Mouse (Mus musculus): ENCODE data around the gene Xbp1.
"Not testable (repeated sequence)": the region's sequence is repeated elsewhere in the genome, so short reads cannot be mapped to it uniquely, and the experiment has no call there.

Gene Xbp1

GRCm38 (mm10) chr11:5502351-5503051 lies 18.0 kb upstream of the Xbp1 start:
- no peak for DNase-seq (ENCODE audit: low spot score)

- no peak for DNase-seq (ENCODE audit: low spot score)
Observed at GRCm38 (mm10) chr11:5505856-5506575, 14.4 kb upstream of the Xbp1 start.

GRCm38 (mm10) chr11:5509215-5510098 lies 11.0 kb upstream of the Xbp1 start:
- DNase-seq (ENCODE audit: low spot score), result no peak

GRCm38 (mm10) chr11:5510099-5510391 lies 10.4 kb upstream of the Xbp1 start:
- DNase-seq (ENCODE audit: low spot score), result no peak

GRCm38 (mm10) chr11:5510686-5511085 lies 9.8 kb upstream of the Xbp1 start:
- not testable (repeated sequence) for DNase-seq (ENCODE audit: low spot score)

- DNase-seq (ENCODE audit: low spot score), result no peak
Observed at GRCm38 (mm10) chr11:5512099-5512725, 8.2 kb upstream of the Xbp1 start.

- no peak for DNase-seq (ENCODE audit: low spot score)
Observed at GRCm38 (mm10) chr11:5512961-5513360, 7.5 kb upstream of the Xbp1 start.

- DNase-seq (ENCODE audit: low spot score), result no peak
Observed at GRCm38 (mm10) chr11:5514091-5514490, 6.4 kb upstream of the Xbp1 start.

GRCm38 (mm10) chr11:5515196-5515595 lies 5.3 kb upstream of the Xbp1 start:
- DNase-seq (ENCODE audit: low spot score), result no peak

- no peak for DNase-seq (ENCODE audit: low spot score)
Observed at GRCm38 (mm10) chr11:5515655-5516054, 4.8 kb upstream of the Xbp1 start.

GRCm38 (mm10) chr11:5516151-5516550 lies 4.3 kb upstream of the Xbp1 start:
- no peak for DNase-seq (ENCODE audit: low spot score)

- no peak for DNase-seq (ENCODE audit: low spot score)
Observed at GRCm38 (mm10) chr11:5516617-5517016, 3.8 kb upstream of the Xbp1 start.

- no peak for DNase-seq (ENCODE audit: low spot score)
Observed at GRCm38 (mm10) chr11:5517346-5517745, 3.1 kb upstream of the Xbp1 start.

GRCm38 (mm10) chr11:5519681-5520080 lies 778 bp upstream of the Xbp1 start:
- DNase-seq (ENCODE audit: low spot score), result no peak

GRCm38 (mm10) chr11:5521266-5521515 lies 732 bp downstream of the Xbp1 start:
- no peak for DNase-seq (ENCODE audit: low spot score)

GRCm38 (mm10) chr11:5521516-5522291 lies 1.2 kb downstream of the Xbp1 start:
- DNase-seq (ENCODE audit: low spot score), result peak; percentile 78

GRCm38 (mm10) chr11:5522798-5523415 lies 2.4 kb downstream of the Xbp1 start:
- no peak for DNase-seq (ENCODE audit: low spot score)

- no peak for DNase-seq (ENCODE audit: low spot score)
Observed at GRCm38 (mm10) chr11:5525418-5525817, 5.0 kb downstream of the Xbp1 start.

GRCm38 (mm10) chr11:5526573-5527439 lies 6.3 kb downstream of the Xbp1 start:
- no peak for DNase-seq (ENCODE audit: low spot score)

GRCm38 (mm10) chr11:5527865-5528523 lies 7.5 kb downstream of the Xbp1 start:
- no peak for DNase-seq (ENCODE audit: low spot score)
